In genomic region chr14:99911912-99912311, GRCm38 (mm10) we compare ENCODE assay signal across 18 mouse cellular contexts.
"Had no signal": no experiment of that assay in that cellular context is flagged by ENCODE, and none has a peak within 500 bp of the region (broad histone marks: within the 10 kb centered on the region; RNA-seq: fewer than 3 reads in every experiment).

No protein-coding gene starts in this region.

- H3K4me1 ChIP-seq: liver, embryonic 13.5 days; lung, embryonic 15.5 days; megakaryocyte, embryonic 14.5 days; stomach, embryonic 15.5 days had no signal

- H3K4me2 ChIP-seq: limb, embryonic 12.5 days; liver, embryonic 13.5 days; lung, embryonic 15.5 days; midbrain, embryonic 13.5 days; stomach, embryonic 15.5 days had no signal

- H3K27me3 ChIP-seq: limb, embryonic 12.5 days; liver, embryonic 13.5 days; lung, embryonic 15.5 days; megakaryocyte, embryonic 14.5 days; midbrain, embryonic 13.5 days; stomach, embryonic 15.5 days had no signal

- H3K27ac ChIP-seq: kidney, postnatal 0 days; limb, embryonic 12.5 days; liver, embryonic 13.5 days; lung, embryonic 15.5 days; macrophage; midbrain, embryonic 13.5 days; stomach, embryonic 15.5 days had no signal

- H3K4me3 ChIP-seq: limb, embryonic 12.5 days; liver, embryonic 13.5 days; lung, embryonic 15.5 days; megakaryocyte, embryonic 14.5 days; midbrain, embryonic 13.5 days; myocyte; stomach, embryonic 15.5 days had no signal

- ATAC-seq: liver, postnatal 0 days; midbrain, embryonic 13.5 days had no signal

- H3K9me3 ChIP-seq: limb, embryonic 12.5 days; liver, embryonic 13.5 days; lung, embryonic 15.5 days; megakaryocyte, embryonic 14.5 days; midbrain, embryonic 13.5 days; stomach, embryonic 15.5 days had no signal

- H3K36me3 ChIP-seq: limb, embryonic 12.5 days; liver, embryonic 13.5 days; lung, embryonic 15.5 days; midbrain, embryonic 13.5 days; stomach, embryonic 15.5 days had no signal

- DNase-seq: kidney, adult 8-10 months; kidney, postnatal 36 days; layer of hippocampus, adult 9-11 months; layer of hippocampus, postnatal 36 days; liver; liver, embryonic 13.5 days; liver, postnatal 0 days; lung, postnatal 14 days; right cerebral cortex, postnatal 14 days; thymus, postnatal 4 days had no signal

- H3K9ac ChIP-seq: limb, embryonic 12.5 days; liver, embryonic 13.5 days; liver, postnatal 0 days; lung, embryonic 15.5 days; midbrain, embryonic 13.5 days; stomach, embryonic 15.5 days had no signal
